Mouse (Mus musculus) kidney, embryonic 16.5 days (tissue): Measurements from ENCODE around the gene Lce1h. TPM values are rescaled to one million over a fixed set of nuclear protein-coding genes. Genes with fewer than 3 reads are reported as not detected.

ENCODE experiments used
- ATAC-seq: fragments of 200-750 bp; cut with Nextera tagmentation; 2 replicates; pipeline ENCODE4 v1.8.0; 2017; ENCODE audit warnings: moderate TSS enrichment; ENCODE audit not compliant: low FRiP score, low TSS enrichment
- H3K27ac ChIP-seq: fragments of 300-500 bp; sonication (generic); 2 replicates; pipeline ENCODE4 v1.5.1; 2014; ENCODE audit warnings: low read length
- H3K27me3 ChIP-seq: fragments of 300-500 bp; sonication (generic); 2 replicates; pipeline ENCODE4 v1.6.1; 2014; ENCODE audit warnings: low read length, control low read depth, mixed read lengths; ENCODE audit not compliant: insufficient read depth
- H3K36me3 ChIP-seq: fragments of 300-500 bp; sonication (generic); 2 replicates; pipeline ENCODE4 v1.6.1; 2014; ENCODE audit warnings: low read length, control low read depth, mixed read lengths; ENCODE audit not compliant: insufficient read depth
- H3K4me1 ChIP-seq: fragments of 300-500 bp; sonication (generic); 2 replicates; pipeline ENCODE4 v1.6.1; 2014; ENCODE audit warnings: low read length, control low read depth, mixed read lengths; ENCODE audit not compliant: insufficient read depth
- H3K4me2 ChIP-seq: fragments of 300-500 bp; sonication (generic); replicated peaks from 2 replicates; pipeline ENCODE4 v1.6.1; 2014; ENCODE audit warnings: low read depth, low read length
- H3K4me3 ChIP-seq: fragments of 300-500 bp; sonication (generic); 2 replicates; pipeline ENCODE4 v1.5.1; 2014; ENCODE audit warnings: mild to moderate bottlenecking, low read length
- H3K9ac ChIP-seq: fragments of 300-500 bp; sonication (generic); replicated peaks from 2 replicates; pipeline ENCODE4 v1.6.1; 2014; ENCODE audit warnings: low read length
- H3K9me3 ChIP-seq: fragments of 300-500 bp; sonication (generic); 2 replicates; pipeline ENCODE4 v1.6.1; 2016; ENCODE audit warnings: low read length, control low read depth
- WGBS: fragments of 180-500 bp; shearing (Covaris S2); extraction: QIAGEN DNeasy Blood & Tissue Kit; methylation state at CpG from one replicate; pipeline ENCODE4 v1.1.7; 2014; 5-methylcytosine and 5-hydroxymethylcytosine counted together
- polyA plus RNA-seq: library from polyadenylated mRNA; unstranded; fragments of >200 nt; fragmentation: Nextera tagmentation; extraction: Ambion mirVana; gene quantifications from 2 replicates; pipeline ENCODE4 v1.2.1, GENCODE M21; 2015

Lce1h gene
- polyA plus RNA-seq = not detected in 2 replicates

GRCm38 (mm10) chr3:92764965-92765364 is at the start of gene Lce1h:
TSS of gene Lce1h (minus strand) at chr3:92765065.
- H3K4me1 ChIP-seq = no peaks in the 10 kb centered on the region
- H3K4me2 ChIP-seq = no peak within 1 kb of the TSS
- H3K4me3 ChIP-seq = no peak within 1 kb of the TSS
- H3K9me3 ChIP-seq = no peaks in the 10 kb centered on the region
- no peak for ATAC-seq
- H3K9ac ChIP-seq = no peak within 1 kb of the TSS
- H3K36me3 ChIP-seq = no peaks in the 10 kb centered on the region
- WGBS = 84% methylated on average over 1 of the region's 1 CpGs
- no peak within 1 kb of the TSS for H3K27ac ChIP-seq
- no peaks in the 10 kb centered on the region for H3K27me3 ChIP-seq

GRCm38 (mm10) chr3:92807791-92808190 is 42.9 kb upstream of the Lce1h start, which contains the start of gene Lce1k:
TSS of gene Lce1k (minus strand) at chr3:92807891.
- Histone ChIP-seq H3K4me1 (no peaks in the 10 kb centered on the region), H3K36me3 (no peaks in the 10 kb centered on the region), H3K9ac (no peak within 1 kb of the TSS), H3K4me3 (no peak within 1 kb of the TSS), H3K27me3 (no peaks in the 10 kb centered on the region), H3K9me3 (no peaks in the 10 kb centered on the region), H3K27ac (no peak within 1 kb of the TSS), H3K4me2 (no peak within 1 kb of the TSS)
- ATAC-seq = no peak

- Histone ChIP-seq H3K9me3 (no peaks in the 10 kb centered on the region), H3K4me1 (no peaks in the 10 kb centered on the region), H3K9ac (no peak within 1 kb of the TSS), H3K4me3 (no peak within 1 kb of the TSS), H3K27ac (no peak within 1 kb of the TSS), H3K27me3 (no peaks in the 10 kb centered on the region), H3K36me3 (no peaks in the 10 kb centered on the region), H3K4me2 (no peak within 1 kb of the TSS)
- whole genome bisulfite sequencing = 91% methylated on average over 1 of the region's 1 CpGs
- no peak for ATAC-seq
Observed at GRCm38 (mm10) chr3:92790414-92790813, 25.5 kb upstream of the Lce1h start, which contains the start of gene Lce1j. TSS of gene Lce1j (minus strand) at chr3:92790514.

DNA sequence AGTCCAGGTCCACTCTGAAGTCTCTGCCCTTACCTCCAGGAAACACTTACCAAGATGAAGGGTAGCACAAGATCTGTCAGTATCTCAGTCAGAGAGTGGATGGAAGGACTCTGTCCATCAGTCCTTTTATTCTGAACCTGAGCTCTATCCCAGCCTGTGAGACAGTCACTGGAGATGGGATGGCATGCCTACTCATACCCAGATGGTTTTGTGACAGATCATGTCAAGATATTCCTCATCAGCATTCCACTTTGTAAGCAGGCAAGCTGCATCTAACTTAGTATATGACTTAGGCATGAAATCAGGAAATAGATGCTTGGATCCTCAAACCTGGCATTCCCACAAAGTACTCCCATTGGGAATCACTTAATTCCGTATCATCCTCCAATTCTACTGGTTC is 13.9 kb upstream of the Lce1h start, which contains the start of gene Lce1i:
Gene Lce1i, minus strand, starts transcription at position 101 of the 400 bp plus-strand sequence.
- H3K4me3 ChIP-seq = no peak within 1 kb of the TSS
- WGBS = 86% methylated on average over 1 of the region's 1 CpGs
- no peak within 1 kb of the TSS for H3K27ac ChIP-seq
- no peaks in the 10 kb centered on the region for H3K27me3 ChIP-seq
- no peak for ATAC-seq
- no peak within 1 kb of the TSS for H3K4me2 ChIP-seq
- H3K4me1 ChIP-seq = no peaks in the 10 kb centered on the region
- H3K9ac ChIP-seq = no peak within 1 kb of the TSS
- no peaks in the 10 kb centered on the region for H3K36me3 ChIP-seq
- no peaks in the 10 kb centered on the region for H3K9me3 ChIP-seq

DNA sequence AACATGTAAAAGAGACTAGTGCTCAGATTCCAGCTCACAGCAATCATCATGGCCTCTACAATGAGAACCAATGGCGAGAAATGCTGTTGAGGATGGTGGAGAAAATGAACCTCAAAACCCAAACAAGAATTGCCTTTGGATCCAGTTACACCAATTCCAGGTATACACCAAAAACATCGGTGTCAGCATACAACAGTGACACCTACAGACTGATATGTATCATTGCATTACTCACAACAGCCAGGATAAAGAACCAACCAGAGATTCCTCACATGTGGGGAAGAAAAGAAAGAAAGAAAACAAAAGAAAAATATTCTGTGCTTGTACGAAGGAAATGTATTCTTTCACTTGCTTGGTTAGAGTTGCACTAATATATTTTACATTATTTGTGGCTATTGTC is 6.7 kb upstream of the Lce1h start:
- WGBS = 26% methylated on average over 3 of the region's 3 CpGs
- H3K27me3 ChIP-seq = no peaks in the 10 kb centered on the region
- H3K4me2 ChIP-seq = no peak overlapping the region
- no peak overlapping the region for H3K27ac ChIP-seq
- no peaks in the 10 kb centered on the region for H3K9me3 ChIP-seq
- H3K4me3 ChIP-seq = no peak overlapping the region
- H3K36me3 ChIP-seq = no peaks in the 10 kb centered on the region
- ATAC-seq = no peak
- H3K4me1 ChIP-seq = no peaks in the 10 kb centered on the region
- H3K9ac ChIP-seq = no peak overlapping the region

DNA sequence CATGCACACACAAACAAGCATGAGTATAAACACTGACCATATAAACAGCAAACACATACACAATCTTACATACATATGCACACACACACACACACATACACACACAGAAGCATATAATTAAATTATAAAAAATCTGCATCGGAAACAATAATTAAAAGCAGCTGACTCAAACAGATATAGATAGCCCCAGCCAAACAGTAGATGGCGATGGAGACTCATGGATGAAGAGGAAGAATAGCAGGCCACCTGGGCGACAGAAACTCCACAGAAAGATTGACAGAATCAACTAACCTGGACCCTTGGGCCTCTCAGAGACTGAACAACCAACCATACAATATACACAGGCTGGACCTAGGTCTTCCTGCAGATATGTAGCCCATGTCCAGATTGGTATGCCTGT is 11.7 kb downstream of the Lce1h start:
- Histone ChIP-seq H3K9ac (no peak overlapping the region), H3K27me3 (no peaks in the 10 kb centered on the region)

DNA sequence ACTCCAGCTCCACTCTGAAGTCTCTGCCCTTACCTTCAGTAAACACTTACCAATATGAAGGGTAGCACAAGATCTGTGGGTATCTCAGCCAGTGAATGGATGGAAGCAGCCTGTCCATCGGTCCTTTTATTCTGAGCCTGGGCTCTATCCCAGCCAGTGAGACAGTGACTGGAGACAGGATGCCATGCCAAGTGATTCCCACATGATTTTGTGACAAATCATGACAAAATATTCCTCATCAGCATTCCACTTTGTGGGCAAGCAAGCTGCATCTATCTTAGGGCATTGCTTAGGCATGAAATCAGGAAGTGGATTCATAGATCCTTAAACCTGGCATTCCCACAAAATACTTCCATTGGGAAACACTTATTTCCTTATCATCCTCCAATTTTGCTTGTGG is 12.6 kb downstream of the Lce1h start, which contains the start of gene Lce1g:
Gene Lce1g, minus strand, starts transcription at position 101 of the 400 bp plus-strand sequence.
- Histone ChIP-seq H3K9ac (no peak within 1 kb of the TSS), H3K4me2 (no peak within 1 kb of the TSS), H3K9me3 (no peaks in the 10 kb centered on the region), H3K4me3 (no peak within 1 kb of the TSS), H3K36me3 (no peaks in the 10 kb centered on the region), H3K27ac (no peak within 1 kb of the TSS), H3K4me1 (no peaks in the 10 kb centered on the region), H3K27me3 (no peaks in the 10 kb centered on the region)
- 100% methylated on average over 1 of the region's 1 CpGs for WGBS
- no peak for ATAC-seq

More for the DNA sequence above, 11.7 kb downstream of the Lce1h start:
- Histone ChIP-seq H3K4me3 (no peak overlapping the region), H3K36me3 (no peaks in the 10 kb centered on the region), H3K27ac (no peak overlapping the region), H3K4me2 (no peak overlapping the region), H3K9me3 (no peaks in the 10 kb centered on the region), H3K4me1 (no peaks in the 10 kb centered on the region)
- no peak for ATAC-seq
- 49% methylated on average over 3 of the region's 3 CpGs for WGBS

- WGBS = 83% methylated on average over 1 of the region's 1 CpGs
- Histone ChIP-seq H3K4me3 (no peak within 1 kb of the TSS), H3K4me2 (no peak within 1 kb of the TSS), H3K27ac (no peak within 1 kb of the TSS), H3K36me3 (no peaks in the 10 kb centered on the region), H3K9me3 (no peaks in the 10 kb centered on the region), H3K27me3 (no peaks in the 10 kb centered on the region), H3K9ac (no peak within 1 kb of the TSS), H3K4me1 (no peaks in the 10 kb centered on the region)
- no peak for ATAC-seq
Observed at GRCm38 (mm10) chr3:92738996-92739395, 25.9 kb downstream of the Lce1h start, which contains the start of gene Gm38119. TSS of gene Gm38119 (minus strand) at chr3:92739096.

DNA sequence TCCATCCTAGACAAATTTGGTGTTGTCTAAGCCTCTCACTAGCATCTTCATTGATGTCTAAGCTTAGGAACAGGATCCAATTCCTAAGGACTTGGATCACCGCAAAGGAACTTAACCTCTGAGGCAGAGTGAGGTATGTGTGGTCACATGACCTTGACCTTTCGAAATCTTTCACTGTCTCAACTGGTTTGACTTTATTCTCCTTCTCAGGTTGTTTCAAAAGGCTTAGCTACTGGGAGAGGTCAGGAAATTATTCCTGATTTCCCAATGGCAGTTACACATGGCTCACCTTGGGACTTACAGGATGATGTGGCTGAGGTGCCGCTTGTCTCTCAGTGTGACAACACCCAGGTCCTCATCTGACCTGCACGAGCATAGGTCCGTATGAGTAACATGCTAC is 42.2 kb downstream of the Lce1h start:
- no peaks in the 10 kb centered on the region for H3K27me3 ChIP-seq
- H3K9ac ChIP-seq = no peak overlapping the region
- H3K27ac ChIP-seq = no peak overlapping the region
- no peak overlapping the region for H3K4me2 ChIP-seq
- H3K4me1 ChIP-seq = no peaks in the 10 kb centered on the region
- no peak overlapping the region for H3K4me3 ChIP-seq
- ATAC-seq = no peak
- H3K9me3 ChIP-seq = no peaks in the 10 kb centered on the region
- 72% methylated on average over 5 of the region's 5 CpGs for WGBS
- H3K36me3 ChIP-seq = no peaks in the 10 kb centered on the region

DNA sequence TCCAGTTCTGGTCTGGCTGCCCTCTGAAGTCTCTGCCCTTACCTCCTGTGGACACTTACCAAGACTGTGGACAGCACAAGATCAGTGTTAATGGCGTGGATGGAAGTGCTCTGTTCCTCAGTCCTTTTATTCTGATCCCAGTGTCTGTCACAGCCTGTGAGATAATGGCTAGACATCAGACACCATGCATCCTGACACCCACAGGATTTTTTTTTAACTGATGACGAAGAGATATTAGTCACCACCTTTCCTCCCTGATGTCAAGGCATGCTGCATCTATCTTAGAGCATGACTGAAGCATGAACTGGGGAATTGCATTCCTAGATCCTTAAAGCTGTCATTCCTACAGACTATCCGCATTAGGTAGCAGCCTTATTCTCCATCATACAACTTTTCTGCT is 44.6 kb downstream of the Lce1h start, which contains the start of gene Lce1f:
Gene Lce1f, minus strand, starts transcription at position 101 of the 400 bp plus-strand sequence.
- H3K9ac ChIP-seq = no peak within 1 kb of the TSS
- no peak within 1 kb of the TSS for H3K4me3 ChIP-seq
- ATAC-seq = no peak
- H3K27me3 ChIP-seq = no peaks in the 10 kb centered on the region
- no peaks in the 10 kb centered on the region for H3K9me3 ChIP-seq
- WGBS = 71% methylated on average over 3 of the region's 3 CpGs
- H3K36me3 ChIP-seq = no peaks in the 10 kb centered on the region
- no peaks in the 10 kb centered on the region for H3K4me1 ChIP-seq
- H3K4me2 ChIP-seq = no peak within 1 kb of the TSS
- no peak within 1 kb of the TSS for H3K27ac ChIP-seq
